Mouse (Mus musculus): ENCODE data around the gene Lhx6.

DNA sequence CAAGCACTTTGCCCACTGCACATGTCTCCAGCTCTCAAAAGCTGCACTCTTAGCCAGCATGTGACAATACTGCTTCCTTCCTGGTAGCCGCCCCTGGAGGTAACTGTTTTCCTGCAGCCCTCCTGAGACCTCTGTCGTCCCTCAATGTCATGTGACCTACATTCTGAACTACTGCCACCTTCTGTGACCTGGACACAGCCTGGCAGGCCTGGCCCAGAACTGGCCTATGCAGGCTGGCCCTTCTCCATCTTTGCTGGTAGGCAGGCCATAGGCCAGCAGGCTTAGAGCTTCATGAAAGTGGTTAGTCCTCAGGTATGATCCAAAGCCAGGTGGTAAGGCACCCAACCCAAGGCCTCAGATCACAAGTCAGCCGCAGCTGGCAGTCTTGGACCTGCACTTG lies 31.4 kb downstream of the Lhx6 start:
- TF ChIP-seq CTCF (conservative IDR thresholded peaks at IDR 0.05; ENCODE audit: low read length) (no peak), POU5F1 (IDR thresholded peaks at IDR 0.05; ENCODE audit: borderline replicate concordance, low read length) (no peak), NANOG (IDR thresholded peaks at IDR 0.05; ENCODE audit: borderline replicate concordance, low read length) (no peak)

All from E14TG2a.4 (cell line).